Mouse (Mus musculus): Measurements from ENCODE around the gene Itk. TPM values are rescaled to one million over a fixed set of nuclear protein-coding genes. Genes with fewer than 3 reads are reported as not detected.
A peak's percentile ranks its signal among the peaks of the same experiment; 100 is the strongest.
"Not testable (repeated sequence)": the region's sequence is repeated elsewhere in the genome, so short reads cannot be mapped to it uniquely, and the experiment has no call there.

Gene Itk
- polyA plus RNA-seq (2014; fragmentation: Nextera tagmentation; extraction: Ambion mirVana): not detected in 2 replicates

GRCm38 (mm10) chr11:46389336-46390117, at the start of gene Itk:
Itk (minus strand) TSS chr11:46389515.
- 88% methylated on average over 13 of the region's 13 CpGs for WGBS
- H3K9me3 ChIP-seq (ENCODE audit: control insufficient read depth, low read length): no peaks in the 10 kb centered on the region
- no peak within 1 kb of the TSS for H3K4me3 ChIP-seq (ENCODE audit: low read depth, low read length)
- H3K4me1 ChIP-seq (replicated peaks; ENCODE audit: control insufficient read depth, insufficient read depth, low read length): no peaks in the 10 kb centered on the region
- H3K4me2 ChIP-seq (replicated peaks; ENCODE audit: low read depth, low read length): no peak within 1 kb of the TSS
- no peaks in the 10 kb centered on the region for H3K36me3 ChIP-seq (ENCODE audit: control insufficient read depth, insufficient read depth, low read length)
- H3K27me3 ChIP-seq (ENCODE audit: control insufficient read depth, insufficient read depth, low read length): no peaks in the 10 kb centered on the region
- no peak for ATAC-seq (ENCODE audit: low FRiP score)
- DNase-seq (ENCODE audit: low spot score): no peak
- no peak within 1 kb of the TSS for H3K27ac ChIP-seq (ENCODE audit: low read depth, low read length)
- H3K9ac ChIP-seq (ENCODE audit: low read depth, low read length): no peak within 1 kb of the TSS

GRCm38 (mm10) chr11:46437459-46438000, 48.2 kb upstream of the Itk start:
- DNase-seq (ENCODE audit: low spot score): peak; percentile 76

GRCm38 (mm10) chr11:46436760-46437458, 47.6 kb upstream of the Itk start, which contains the start of gene Med7:
Med7 (plus strand) TSS chr11:46436925.
- Histone ChIP-seq H3K9me3 (ENCODE audit: control insufficient read depth, low read length) (no peaks in the 10 kb centered on the region), H3K27ac (ENCODE audit: low read depth, low read length) (peak within 1 kb of the TSS; percentile 87), H3K4me2 (replicated peaks; ENCODE audit: low read depth, low read length) (peak within 1 kb of the TSS; percentile 64), H3K4me3 (ENCODE audit: low read depth, low read length) (peak within 1 kb of the TSS; percentile 94), H3K36me3 (ENCODE audit: control insufficient read depth, insufficient read depth, low read length) (no peaks in the 10 kb centered on the region), H3K9ac (ENCODE audit: low read depth, low read length) (peak within 1 kb of the TSS; percentile 92), H3K27me3 (ENCODE audit: control insufficient read depth, insufficient read depth, low read length) (no peaks in the 10 kb centered on the region), H3K4me1 (replicated peaks; ENCODE audit: control insufficient read depth, insufficient read depth, low read length) (no peaks in the 10 kb centered on the region; the same call in 1 of the 2 replicates)
- ATAC-seq (ENCODE audit: low FRiP score) (peak; percentile 99), DNase-seq (ENCODE audit: low spot score) (peak; percentile 94)
- 1% methylated on average over 58 of the region's 59 CpGs for WGBS

More at GRCm38 (mm10) chr11:46437459-46438000, 48.2 kb upstream of the Itk start:
- Histone ChIP-seq H3K27ac (ENCODE audit: low read depth, low read length) (no peak overlapping the region), H3K27me3 (ENCODE audit: control insufficient read depth, insufficient read depth, low read length) (no peaks in the 10 kb centered on the region), H3K4me3 (ENCODE audit: low read depth, low read length) (peak overlapping the region; percentile 94), H3K9ac (ENCODE audit: low read depth, low read length) (peak overlapping the region; percentile 92), H3K9me3 (ENCODE audit: control insufficient read depth, low read length) (no peaks in the 10 kb centered on the region), H3K36me3 (ENCODE audit: control insufficient read depth, insufficient read depth, low read length) (no peaks in the 10 kb centered on the region), H3K4me2 (replicated peaks; ENCODE audit: low read depth, low read length) (peak overlapping the region; percentile 64), H3K4me1 (replicated peaks; ENCODE audit: control insufficient read depth, insufficient read depth, low read length) (no peaks in the 10 kb centered on the region; the same call in 1 of the 2 replicates)
- 2% methylated on average over 23 of the region's 23 CpGs for WGBS
- no peak for ATAC-seq (ENCODE audit: low FRiP score)

GRCm38 (mm10) chr11:46435363-46435762, 46.0 kb upstream of the Itk start:
- no peaks in the 10 kb centered on the region; the same call in 1 of the 2 replicates for H3K4me1 ChIP-seq (replicated peaks; ENCODE audit: control insufficient read depth, insufficient read depth, low read length)
- no peak overlapping the region for H3K4me3 ChIP-seq (ENCODE audit: low read depth, low read length)
- H3K4me2 ChIP-seq (replicated peaks; ENCODE audit: low read depth, low read length): no peak overlapping the region
- ATAC-seq (ENCODE audit: low FRiP score): no peak
- no peaks in the 10 kb centered on the region for H3K27me3 ChIP-seq (ENCODE audit: control insufficient read depth, insufficient read depth, low read length)
- no peak overlapping the region for H3K27ac ChIP-seq (ENCODE audit: low read depth, low read length)
- H3K9ac ChIP-seq (ENCODE audit: low read depth, low read length): no peak overlapping the region
- H3K36me3 ChIP-seq (ENCODE audit: control insufficient read depth, insufficient read depth, low read length): no peaks in the 10 kb centered on the region
- no peaks in the 10 kb centered on the region for H3K9me3 ChIP-seq (ENCODE audit: control insufficient read depth, low read length)
- no peak for DNase-seq (ENCODE audit: low spot score)

- no peaks in the 10 kb centered on the region for H3K36me3 ChIP-seq (ENCODE audit: control insufficient read depth, insufficient read depth, low read length)
- DNase-seq (ENCODE audit: low spot score) (peak; percentile 88), ATAC-seq (ENCODE audit: low FRiP score) (peak; percentile 91)
- H3K4me2 ChIP-seq (replicated peaks; ENCODE audit: low read depth, low read length): no peak overlapping the region
- H3K4me1 ChIP-seq (replicated peaks; ENCODE audit: control insufficient read depth, insufficient read depth, low read length): no peaks in the 10 kb centered on the region
- H3K9ac ChIP-seq (ENCODE audit: low read depth, low read length): no peak overlapping the region
- 31% methylated on average over 3 of the region's 3 CpGs for WGBS
- no peak overlapping the region for H3K27ac ChIP-seq (ENCODE audit: low read depth, low read length)
- H3K9me3 ChIP-seq (ENCODE audit: control insufficient read depth, low read length): no peaks in the 10 kb centered on the region
- H3K4me3 ChIP-seq (ENCODE audit: low read depth, low read length): no peak overlapping the region
- H3K27me3 ChIP-seq (ENCODE audit: control insufficient read depth, insufficient read depth, low read length): no peaks in the 10 kb centered on the region
These were observed 41.8 kb upstream of the Itk start for GRCm38 (mm10) chr11:46431129-46431528.

GRCm38 (mm10) chr11:46430123-46430522, 40.8 kb upstream of the Itk start:
- Histone ChIP-seq H3K27ac (ENCODE audit: low read depth, low read length) (no peak overlapping the region), H3K27me3 (ENCODE audit: control insufficient read depth, insufficient read depth, low read length) (no peaks in the 10 kb centered on the region), H3K36me3 (ENCODE audit: control insufficient read depth, insufficient read depth, low read length) (no peaks in the 10 kb centered on the region), H3K9ac (ENCODE audit: low read depth, low read length) (no peak overlapping the region), H3K4me3 (ENCODE audit: low read depth, low read length) (no peak overlapping the region), H3K4me1 (replicated peaks; ENCODE audit: control insufficient read depth, insufficient read depth, low read length) (no peaks in the 10 kb centered on the region), H3K9me3 (ENCODE audit: control insufficient read depth, low read length) (no peaks in the 10 kb centered on the region), H3K4me2 (replicated peaks; ENCODE audit: low read depth, low read length) (no peak overlapping the region)
- 95% methylated on average over 2 of the region's 2 CpGs for WGBS
- DNase-seq (ENCODE audit: low spot score): no peak
- ATAC-seq (ENCODE audit: low FRiP score): no peak

GRCm38 (mm10) chr11:46428131-46428530, 38.8 kb upstream of the Itk start:
- not testable (repeated sequence) for H3K27me3 ChIP-seq (ENCODE audit: control insufficient read depth, insufficient read depth, low read length); H3K4me3 ChIP-seq (ENCODE audit: low read depth, low read length); H3K9ac ChIP-seq (ENCODE audit: low read depth, low read length); H3K9me3 ChIP-seq (ENCODE audit: control insufficient read depth, low read length); H3K4me1 ChIP-seq (replicated peaks; ENCODE audit: control insufficient read depth, insufficient read depth, low read length); H3K27ac ChIP-seq (ENCODE audit: low read depth, low read length); DNase-seq (ENCODE audit: low spot score); H3K4me2 ChIP-seq (replicated peaks; ENCODE audit: low read depth, low read length); H3K36me3 ChIP-seq (ENCODE audit: control insufficient read depth, insufficient read depth, low read length); ATAC-seq (ENCODE audit: low FRiP score)
- WGBS: 51% methylated on average over 4 of the region's 4 CpGs

- H3K9me3 ChIP-seq (ENCODE audit: control insufficient read depth, low read length): no peaks in the 10 kb centered on the region
- 88% methylated on average over 8 of the region's 8 CpGs for WGBS
- ATAC-seq (ENCODE audit: low FRiP score): no peak
These were observed 32.0 kb upstream of the Itk start for GRCm38 (mm10) chr11:46421086-46421888.

More at GRCm38 (mm10) chr11:46421086-46421888, 32.0 kb upstream of the Itk start:
- H3K27ac ChIP-seq (ENCODE audit: low read depth, low read length): no peak overlapping the region
- no peak overlapping the region for H3K4me2 ChIP-seq (replicated peaks; ENCODE audit: low read depth, low read length)
- H3K4me1 ChIP-seq (replicated peaks; ENCODE audit: control insufficient read depth, insufficient read depth, low read length): no peaks in the 10 kb centered on the region
- H3K36me3 ChIP-seq (ENCODE audit: control insufficient read depth, insufficient read depth, low read length): no peaks in the 10 kb centered on the region
- no peak for DNase-seq (ENCODE audit: low spot score)
- H3K4me3 ChIP-seq (ENCODE audit: low read depth, low read length): no peak overlapping the region
- H3K9ac ChIP-seq (ENCODE audit: low read depth, low read length): no peak overlapping the region
- no peaks in the 10 kb centered on the region for H3K27me3 ChIP-seq (ENCODE audit: control insufficient read depth, insufficient read depth, low read length)

Measured in hindbrain, embryonic 11.5 days (tissue).